Mouse (Mus musculus): Measurements from ENCODE around the gene Ffar2.
"Not testable (repeated sequence)": the region's sequence is repeated elsewhere in the genome, so short reads cannot be mapped to it uniquely, and the experiment has no call there.

Gene Ffar2

DNA sequence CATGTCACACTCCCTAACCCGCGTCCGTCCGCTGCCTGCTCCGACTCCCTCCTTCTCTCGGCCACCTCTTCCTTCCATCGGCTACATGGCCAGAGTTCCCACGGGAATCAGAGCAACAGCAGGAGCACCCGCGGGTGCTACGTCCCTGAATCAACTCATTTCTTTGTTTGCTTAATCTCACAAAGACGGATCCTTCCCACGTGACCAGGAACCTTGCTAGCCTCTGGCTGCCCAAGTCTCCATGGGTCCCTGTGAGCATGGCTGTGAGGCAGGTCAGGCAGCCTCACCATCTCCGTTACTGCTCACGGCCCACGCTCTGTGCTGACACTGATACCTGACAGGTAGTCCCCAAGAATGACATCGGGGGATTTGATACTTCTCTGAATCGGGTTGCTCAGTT lies at the start of gene Ffar2:
Gene Ffar2, minus strand, starts transcription at position 101 of the 400 bp plus-strand sequence.
- no peak for DNase-seq (ENCODE audit: low read depth in 2 of 2, low spot score in 2 of 2)

DNA sequence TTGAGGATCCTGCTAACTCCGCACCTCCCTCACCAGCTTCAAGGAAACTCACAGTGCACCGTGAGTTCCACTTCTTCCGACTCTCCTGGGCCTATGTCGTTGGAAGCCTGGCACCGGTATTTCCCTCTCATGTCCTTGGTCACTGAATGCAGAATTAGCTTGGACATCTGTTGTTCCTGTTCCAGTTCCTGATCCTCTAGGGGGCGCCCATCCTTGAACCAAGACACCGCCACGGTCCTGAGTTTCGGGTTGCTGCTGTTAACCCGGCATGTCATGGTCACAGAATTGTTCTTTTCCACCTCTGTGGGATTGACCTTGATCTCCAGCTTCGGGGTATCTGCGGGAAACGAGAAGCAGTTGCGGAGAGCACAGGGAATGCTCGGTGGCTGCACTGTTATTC lies 49.5 kb upstream of the Ffar2 start:
- DNase-seq (ENCODE audit: low read depth in 2 of 2, low spot score in 2 of 2) = peak; percentile 61 to 63

DNA sequence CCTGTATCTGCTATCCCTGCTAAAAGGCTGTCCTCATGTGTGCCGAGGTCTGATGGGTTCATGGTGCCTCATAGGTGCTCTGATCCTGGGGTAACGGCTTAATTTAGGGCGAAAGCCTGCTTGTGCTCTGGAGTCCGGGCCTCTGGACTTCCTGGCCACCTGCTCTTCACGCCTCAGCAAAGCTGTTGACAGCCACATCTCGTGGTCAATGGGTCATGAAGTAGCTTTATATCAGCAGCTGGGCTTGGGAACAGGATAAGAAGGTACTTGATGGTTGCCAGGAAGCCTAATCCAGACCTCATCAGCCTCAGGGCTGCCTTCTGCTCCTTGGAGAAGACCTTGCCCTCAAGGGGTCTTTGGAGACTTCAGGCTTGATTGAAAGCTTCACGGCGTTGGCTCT lies 39.8 kb upstream of the Ffar2 start:
- no peak for DNase-seq (ENCODE audit: low read depth in 2 of 2, low spot score in 2 of 2)

DNA sequence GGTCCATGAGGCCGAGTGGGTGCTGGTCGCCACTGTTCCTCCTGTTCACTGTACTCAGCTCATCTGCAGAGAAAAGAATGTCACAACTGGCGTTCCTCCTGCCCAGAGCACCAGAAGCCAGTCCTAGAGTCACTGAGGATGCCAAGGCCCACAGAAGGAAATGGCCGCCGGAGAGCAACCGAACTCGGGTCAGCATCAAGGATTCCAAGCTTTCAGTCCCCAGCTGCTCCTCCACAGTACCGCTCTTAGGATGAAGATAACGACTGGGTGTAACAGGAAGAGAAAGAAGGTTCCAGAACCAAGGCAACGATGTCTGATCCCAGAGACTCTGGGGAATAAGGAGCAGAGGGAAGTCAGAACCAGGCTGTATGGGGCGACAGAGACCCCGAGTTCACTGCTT lies 37.9 kb upstream of the Ffar2 start, which contains the start of gene Ffar1:
Gene Ffar1, minus strand, starts transcription at position 101 of the 400 bp plus-strand sequence.
- DNase-seq (ENCODE audit: low read depth in 2 of 2, low spot score in 2 of 2) = no peak

DNA sequence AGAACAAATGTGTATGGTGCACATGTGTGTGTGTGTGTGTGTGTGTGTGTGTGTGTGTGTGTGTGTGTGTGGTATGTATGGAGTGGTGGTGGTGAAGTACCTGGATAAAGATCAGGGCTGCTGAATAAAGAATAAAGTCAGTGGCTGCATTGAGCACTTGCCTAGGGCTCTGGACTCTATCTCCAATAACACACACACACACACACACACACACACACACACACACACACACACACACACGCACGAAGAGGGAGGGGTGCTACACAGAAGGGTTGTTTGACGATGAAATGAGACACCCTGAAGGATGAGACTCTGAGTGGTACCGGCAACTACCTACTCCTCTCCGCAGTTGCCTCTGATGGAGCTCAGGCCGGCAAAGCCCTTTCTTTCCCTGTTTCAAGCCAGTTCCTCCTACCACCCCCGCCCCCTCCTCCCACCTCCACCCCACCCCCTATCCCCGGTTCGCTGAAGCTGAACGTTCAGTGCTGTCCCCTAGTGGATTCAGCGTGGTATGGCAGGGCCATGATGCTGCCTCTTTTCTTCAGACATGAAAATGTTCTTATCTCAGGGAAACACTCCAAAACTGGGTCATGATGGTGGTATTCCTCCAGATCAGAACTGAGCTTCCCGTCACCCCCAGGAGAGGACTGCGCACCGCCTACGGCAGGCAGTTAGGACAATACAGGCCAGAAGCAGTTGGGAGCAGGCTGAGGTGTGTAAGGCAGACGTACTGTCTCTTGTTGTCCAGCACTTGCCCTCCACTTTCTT lies 36.2 kb upstream of the Ffar2 start:
- peak; percentile 16 to 46 for DNase-seq (ENCODE audit: low read depth in 2 of 2, low spot score in 2 of 2)

DNA sequence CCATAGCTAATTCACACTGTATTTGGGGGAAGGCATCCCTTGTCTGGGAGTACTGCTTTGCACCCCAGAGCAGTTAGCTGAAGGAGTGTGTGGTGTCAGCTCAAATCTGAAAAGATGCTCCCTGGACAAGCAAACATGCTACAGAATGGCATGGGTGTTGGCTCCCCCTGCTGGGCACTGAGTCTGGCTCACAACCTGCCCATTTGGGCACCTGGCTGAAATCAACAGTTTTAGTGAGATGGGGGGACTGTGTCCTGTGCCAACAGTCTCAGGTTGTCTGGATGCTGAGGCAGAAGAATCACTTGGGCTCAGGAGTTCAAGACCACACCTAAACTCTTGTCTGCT lies 35.7 kb upstream of the Ffar2 start:
- DNase-seq (ENCODE audit: low read depth in 2 of 2, low spot score in 2 of 2) = peak; percentile 29 to 42

DNA sequence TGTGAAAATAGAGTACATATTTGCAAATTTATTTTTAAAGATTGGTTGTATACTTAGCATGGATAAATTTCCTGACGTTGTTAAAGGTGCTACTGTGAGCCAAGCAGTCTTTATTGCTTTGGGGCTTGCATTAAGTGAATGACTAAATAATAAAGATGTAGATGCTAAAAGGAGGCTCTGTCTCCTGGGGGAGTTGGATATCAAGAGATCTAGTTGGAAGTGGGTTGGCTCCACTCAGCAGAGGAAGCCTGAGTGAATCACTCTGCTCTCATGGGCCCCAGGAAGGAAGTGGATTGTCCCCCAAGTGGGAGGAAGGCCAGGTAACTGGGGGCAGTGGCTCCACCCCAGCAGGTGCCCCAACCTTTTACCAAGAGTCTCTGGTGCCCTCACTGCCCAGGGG lies 34.2 kb upstream of the Ffar2 start:
- no peak for DNase-seq (ENCODE audit: low read depth in 2 of 2, low spot score in 2 of 2)

DNA sequence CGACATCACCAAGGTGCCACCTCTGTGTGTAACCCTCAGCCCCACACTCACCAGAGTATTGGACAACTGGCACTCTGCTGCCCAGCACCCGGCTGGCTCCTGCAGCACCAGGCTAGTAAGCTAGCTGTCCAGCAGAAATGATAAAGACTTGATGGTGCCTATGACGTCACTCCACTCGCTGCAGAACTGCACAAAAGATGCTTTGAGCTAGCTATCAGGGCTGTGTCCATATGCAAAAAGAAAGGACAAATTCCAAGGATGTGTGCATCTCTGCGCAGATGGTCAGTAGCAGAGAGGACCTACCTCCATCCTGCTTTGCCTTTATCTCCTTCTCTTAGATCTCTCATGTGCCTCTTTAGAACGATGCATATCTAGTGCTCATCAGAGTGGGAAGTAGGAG lies 32.5 kb upstream of the Ffar2 start, which contains the start of gene Ffar3:
Gene Ffar3, minus strand, starts transcription at position 101 of the 400 bp plus-strand sequence.
- DNase-seq (ENCODE audit: low read depth in 2 of 2, low spot score in 2 of 2) = no peak

DNA sequence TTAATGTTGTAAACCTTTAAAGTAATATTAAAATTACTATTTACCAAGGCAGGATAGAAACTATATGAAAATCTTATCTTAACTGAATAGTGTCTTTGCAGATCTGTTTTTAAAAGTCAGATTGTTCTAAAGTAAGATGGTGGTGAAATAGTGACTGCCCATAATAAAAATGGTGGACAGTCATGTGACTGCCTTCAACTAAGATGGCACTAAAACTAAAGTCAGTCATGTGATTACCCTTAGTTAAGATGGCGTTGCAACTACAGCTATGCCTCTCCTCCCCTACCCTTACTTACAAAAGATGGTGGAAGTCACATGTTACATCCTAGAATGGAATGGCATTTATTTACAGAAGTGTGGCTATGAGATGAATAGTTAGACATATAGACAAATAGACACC lies 27.8 kb upstream of the Ffar2 start:
- DNase-seq (ENCODE audit: low read depth in 2 of 2, low spot score in 2 of 2) = no peak

DNA sequence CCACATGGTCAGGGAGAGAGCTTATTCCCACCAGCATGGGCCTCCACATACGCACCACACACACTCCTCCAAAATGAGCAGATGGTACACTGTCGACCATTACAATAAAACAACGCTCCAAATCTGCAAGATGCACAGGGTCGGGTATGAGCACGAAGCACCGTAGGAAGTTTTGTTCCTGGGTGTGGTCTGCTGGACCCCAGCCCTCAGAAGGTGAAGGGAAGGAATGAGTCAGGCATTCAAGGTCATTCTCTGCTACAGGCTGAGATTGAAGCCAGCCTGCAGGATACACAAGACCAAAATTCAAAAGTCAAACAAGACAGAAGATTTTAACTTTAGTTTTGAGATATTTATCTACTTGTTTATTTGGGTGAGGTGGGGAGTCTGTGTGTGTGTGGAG lies 24.4 kb upstream of the Ffar2 start:
- no peak for DNase-seq (ENCODE audit: low read depth in 2 of 2, low spot score in 2 of 2)

DNA sequence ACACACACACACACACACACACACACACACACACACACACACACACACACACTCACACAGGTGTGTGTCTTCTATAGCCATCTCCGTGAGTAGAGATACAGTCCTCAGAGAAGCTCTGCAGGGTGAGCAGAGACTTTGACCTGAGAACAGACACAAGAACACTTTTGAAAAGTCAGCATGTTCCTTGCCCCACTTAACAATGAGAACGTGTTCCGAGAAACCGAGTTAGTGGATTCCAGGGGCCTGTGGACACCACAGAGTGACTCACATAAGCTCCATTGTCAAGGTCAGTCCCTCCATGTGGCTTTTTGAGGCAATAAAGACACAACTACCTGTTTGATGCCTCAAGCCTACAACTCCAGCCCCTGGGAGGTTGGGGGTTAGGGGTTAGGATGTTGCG lies 23.8 kb upstream of the Ffar2 start:
- no peak for DNase-seq (ENCODE audit: low read depth in 2 of 2, low spot score in 2 of 2)

DNA sequence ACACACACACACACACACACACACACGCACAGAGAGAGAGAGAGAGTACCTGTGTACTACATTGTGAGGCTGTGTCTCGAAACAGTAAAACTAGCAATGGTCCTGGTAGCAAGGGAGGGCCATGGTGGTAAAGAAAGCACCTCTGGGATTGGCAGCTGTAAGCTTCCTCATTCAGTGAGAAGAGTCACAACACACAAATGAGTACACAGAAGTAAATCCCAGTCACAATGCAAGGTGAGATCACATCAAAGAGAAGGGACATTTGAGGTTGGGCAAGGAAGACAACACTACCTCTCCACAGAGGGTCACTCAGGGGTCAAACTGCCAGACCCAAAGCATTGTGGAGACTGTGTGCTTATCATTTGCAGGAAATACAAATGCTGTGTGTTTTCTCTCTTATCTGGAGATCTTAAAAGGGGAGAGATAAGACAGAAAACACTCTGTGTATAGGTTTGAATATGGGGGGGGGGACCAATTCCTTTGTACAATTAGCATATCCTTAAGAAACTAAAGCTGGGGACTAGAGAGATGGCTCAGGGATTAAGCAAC lies 23.0 kb upstream of the Ffar2 start:
- no peak for DNase-seq (ENCODE audit: low read depth in 2 of 2, low spot score in 2 of 2)

DNA sequence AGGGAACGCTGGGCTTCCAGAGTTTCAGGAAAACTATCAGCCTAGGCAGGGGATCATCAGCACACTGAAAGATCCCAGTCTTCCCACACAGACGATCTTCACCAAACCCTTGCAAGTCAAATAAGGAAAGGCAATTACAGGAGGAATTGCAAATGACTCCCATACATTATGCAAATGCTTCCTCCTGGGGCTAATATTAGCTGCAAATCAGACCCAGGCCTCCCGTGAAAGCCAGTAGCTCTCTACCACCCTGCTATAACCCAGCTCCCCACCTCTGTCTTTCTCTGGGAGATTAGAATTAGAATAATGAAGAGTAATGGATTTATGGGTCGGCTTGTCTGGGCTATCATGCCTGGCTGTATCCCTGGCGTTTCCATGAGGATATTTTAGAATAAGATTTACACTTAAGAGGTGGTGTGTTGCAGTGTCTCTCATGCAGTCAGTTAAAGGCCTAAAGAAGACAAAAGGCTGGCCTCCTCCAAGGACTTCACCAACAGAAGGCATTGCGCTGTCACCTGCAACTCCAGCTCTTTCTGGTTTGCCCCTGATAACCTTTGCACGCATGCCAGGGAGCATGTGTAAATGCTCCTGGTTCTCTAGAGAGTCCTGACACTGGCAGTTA lies 21.2 kb upstream of the Ffar2 start:
- no peak for DNase-seq (ENCODE audit: low read depth in 2 of 2, low spot score in 2 of 2)

DNA sequence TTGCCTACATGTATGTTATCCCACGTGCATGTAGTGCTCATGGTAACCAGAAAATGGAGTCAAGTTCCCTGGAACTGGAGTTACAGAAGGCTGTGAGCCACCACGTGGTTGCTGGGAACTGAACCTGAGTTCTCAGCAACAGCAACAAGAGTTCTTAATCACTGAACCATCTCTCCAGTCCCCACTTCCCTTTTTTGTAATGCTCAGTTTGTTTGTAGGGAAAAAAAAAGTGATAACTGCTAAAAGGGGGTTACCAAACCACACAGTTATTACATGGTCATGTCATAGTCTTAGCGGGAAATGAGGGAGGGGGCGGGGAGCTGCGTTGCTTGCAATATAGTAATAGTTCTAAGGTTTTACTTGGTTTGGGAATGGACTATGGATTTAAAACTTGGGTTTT lies 18.5 kb upstream of the Ffar2 start:
- DNase-seq (ENCODE audit: low read depth in 2 of 2, low spot score in 2 of 2) = no peak

DNA sequence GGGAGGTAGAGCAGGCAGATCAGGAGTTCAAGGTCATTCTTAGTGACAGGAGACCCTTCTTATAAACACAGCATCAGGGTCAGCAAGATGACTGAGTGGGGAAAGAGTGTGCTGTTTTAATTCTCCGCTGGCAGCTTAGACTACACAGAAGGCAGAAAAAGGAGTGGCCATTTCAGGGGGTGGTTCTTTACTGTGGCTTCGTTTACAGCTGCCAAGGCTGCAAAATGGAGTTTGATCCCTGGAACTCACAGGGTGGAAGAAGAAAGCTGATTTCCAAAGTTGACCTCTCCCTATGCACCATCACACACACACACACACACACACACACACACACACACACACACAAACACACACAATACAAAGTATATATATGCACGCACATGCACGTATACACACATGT lies 17.8 kb upstream of the Ffar2 start:
- DNase-seq (ENCODE audit: low read depth in 2 of 2, low spot score in 2 of 2) = no peak

DNA sequence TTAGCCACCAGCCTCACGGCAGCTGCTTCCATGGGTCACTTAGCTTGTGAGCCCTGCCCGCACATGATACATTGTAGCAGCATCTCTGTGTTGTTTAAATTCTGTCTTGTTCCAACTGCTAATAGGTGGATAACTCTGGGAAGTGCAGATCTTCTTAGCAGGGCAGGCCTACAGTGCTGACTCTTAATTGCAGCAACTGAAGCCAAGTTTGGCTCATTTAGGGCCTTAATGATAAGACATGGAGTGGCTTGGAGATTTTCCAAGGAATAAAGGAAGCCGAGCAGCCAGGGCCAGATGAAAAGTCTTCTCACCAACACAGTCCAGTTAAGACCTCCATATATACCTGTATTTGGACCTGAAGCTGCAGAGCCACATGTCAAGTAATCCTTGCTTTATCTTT lies 16.7 kb upstream of the Ffar2 start:
- no peak for DNase-seq (ENCODE audit: low read depth in 2 of 2, low spot score in 2 of 2)

DNA sequence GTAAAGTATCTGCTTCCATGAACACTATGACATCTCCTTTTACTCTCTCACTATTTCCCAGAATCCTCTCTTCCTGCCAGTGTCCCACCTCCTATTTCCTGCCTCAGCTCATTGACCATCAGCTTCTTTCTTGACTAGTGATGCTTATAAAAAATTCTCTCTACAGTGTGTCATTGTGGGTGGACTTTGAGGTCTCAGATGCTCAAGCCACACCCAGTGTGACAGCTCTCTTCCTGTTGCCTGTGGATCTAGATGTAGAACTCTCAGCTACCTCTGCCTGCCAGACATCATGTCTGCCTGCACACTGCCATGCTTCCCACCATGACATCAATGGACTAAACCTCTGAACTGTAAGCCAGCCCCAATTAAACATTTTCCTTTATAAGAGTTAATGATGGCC lies 13.7 kb upstream of the Ffar2 start:
- no peak for DNase-seq (ENCODE audit: low read depth in 2 of 2, low spot score in 2 of 2)

DNA sequence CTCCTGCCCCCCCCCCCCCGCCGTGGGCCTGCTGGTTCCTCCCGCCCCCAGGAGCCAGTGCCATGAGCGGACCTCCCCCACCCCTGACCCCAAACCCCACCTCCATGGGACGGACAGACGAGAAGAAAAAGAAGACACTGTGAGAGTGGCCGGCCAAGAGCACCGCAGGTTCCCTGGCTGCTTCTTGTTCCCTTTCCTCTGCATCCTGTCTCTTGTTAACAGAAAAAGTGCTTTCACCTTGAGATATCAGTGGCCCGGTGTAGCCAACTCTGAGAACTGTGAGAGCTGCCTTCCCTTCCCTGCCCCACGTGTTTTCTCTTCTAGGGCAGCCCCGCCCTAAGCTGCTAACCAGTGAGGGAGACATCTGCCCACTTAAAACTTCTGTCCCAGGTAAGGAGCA lies 9.1 kb upstream of the Ffar2 start:
- DNase-seq (ENCODE audit: low read depth in 2 of 2, low spot score in 2 of 2) = not testable (repeated sequence)

DNA sequence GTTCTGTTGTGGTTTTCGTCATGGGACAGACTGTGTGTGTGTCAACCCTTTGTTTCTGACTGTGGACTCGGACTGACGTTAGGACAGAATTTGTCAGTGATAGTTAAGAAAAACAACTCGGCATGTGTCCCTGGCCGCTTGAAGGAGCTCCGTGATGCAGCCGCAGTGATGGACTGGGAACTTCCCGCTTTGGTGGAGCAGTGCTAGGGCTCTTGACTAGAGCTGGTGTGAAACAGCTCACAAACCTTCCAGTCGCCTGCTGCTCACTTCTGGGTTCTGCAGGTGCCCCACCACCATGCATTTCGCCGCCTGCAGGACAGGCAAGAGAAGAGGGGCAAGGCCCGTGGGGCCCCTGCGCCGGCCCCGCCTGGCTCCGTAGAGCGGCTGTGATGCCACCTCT lies 8.7 kb upstream of the Ffar2 start:
- peak; percentile 6 to 8 for DNase-seq (ENCODE audit: low read depth in 2 of 2, low spot score in 2 of 2)

DNA sequence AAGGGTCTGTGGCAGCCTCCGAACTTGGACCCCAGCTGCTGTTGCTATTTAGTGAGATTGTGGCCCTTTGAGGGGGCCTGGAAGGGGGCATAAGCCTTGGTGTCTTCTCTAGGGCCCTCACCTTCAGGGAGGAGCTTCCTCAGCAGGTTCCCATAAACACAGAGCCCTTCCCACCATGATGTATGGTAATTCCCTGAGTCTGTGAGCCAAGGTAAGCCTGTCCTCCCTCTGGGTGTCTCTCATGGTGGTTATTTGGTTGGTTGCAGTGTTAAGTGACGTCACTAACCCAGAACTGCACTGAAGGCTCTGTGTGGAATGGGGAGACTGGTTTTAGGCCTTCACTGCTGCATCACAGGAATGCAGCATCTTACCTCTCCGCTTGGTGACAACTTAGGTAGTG lies 5.9 kb upstream of the Ffar2 start:
- no peak for DNase-seq (ENCODE audit: low read depth in 2 of 2, low spot score in 2 of 2)

DNA sequence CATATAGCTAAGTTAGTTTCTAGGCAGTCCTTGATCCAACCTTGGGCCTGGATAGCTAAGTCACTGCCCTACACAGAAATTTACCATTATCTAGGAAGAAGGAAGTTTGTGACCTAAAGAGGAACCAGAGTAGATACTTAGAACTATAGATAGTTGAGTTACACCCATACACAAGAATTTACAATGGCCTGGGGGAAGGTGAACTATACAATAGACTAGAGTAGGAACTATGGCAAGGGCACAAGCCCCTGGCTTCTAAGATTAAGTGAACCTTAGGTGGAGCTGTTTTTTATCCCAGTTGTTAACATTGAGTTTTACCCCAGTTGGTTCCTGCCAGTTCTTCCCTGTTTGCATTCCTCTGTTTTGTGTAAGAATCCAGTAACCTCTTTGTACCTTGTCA lies 5.3 kb upstream of the Ffar2 start:
- not testable (repeated sequence) for DNase-seq (ENCODE audit: low read depth in 2 of 2, low spot score in 2 of 2)

DNA sequence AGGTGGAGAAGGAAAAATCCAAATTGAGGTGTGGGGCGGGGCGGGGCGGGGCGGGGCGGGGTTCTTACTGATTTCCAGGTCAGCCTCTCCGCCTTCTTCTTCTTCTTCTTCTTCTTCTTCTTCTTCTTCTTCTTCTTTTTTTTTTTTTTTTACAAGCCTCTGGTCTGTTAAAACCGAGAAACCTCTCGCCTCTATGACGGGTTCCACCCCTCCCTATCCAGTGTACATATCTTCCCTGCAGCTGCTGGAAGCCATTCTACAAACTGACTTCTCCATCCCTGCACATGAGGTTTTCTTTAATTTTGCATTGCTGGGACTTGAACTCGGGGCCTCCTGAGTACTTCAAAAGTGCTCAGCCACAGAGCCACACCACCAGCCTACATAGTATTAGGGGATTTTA lies 3.1 kb upstream of the Ffar2 start:
- no peak for DNase-seq (ENCODE audit: low read depth in 2 of 2, low spot score in 2 of 2)

DNA sequence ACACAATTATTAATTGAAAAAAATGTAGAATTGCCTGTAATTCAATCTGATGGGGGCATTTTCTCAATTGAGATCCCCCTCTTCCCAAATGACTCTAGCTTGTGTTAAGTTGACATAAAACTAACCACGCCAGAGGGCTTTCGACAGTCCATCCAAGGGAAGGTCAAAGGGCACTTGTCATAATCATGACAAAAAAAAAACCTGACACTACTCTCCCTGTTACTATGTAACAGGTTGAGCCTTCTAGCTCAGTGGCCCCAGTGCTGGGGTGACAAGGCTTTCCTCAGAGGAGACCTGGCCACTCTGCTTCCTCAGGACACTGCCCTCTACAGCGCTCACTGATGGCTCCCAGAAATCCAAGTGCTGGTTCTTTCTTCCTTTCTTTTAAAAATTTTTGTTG lies 731 bp upstream of the Ffar2 start:
- DNase-seq (ENCODE audit: low read depth in 2 of 2, low spot score in 2 of 2) = no peak
